Mouse (Mus musculus): ENCODE results near the gene Zc3h7b. TPM values are rescaled to one million over a fixed set of nuclear protein-coding genes. Genes with fewer than 3 reads are reported as not detected.

The Zc3h7b gene
- polyA plus RNA-seq, 1 experiment from 2014 or later, result 32.0 TPM

DNA sequence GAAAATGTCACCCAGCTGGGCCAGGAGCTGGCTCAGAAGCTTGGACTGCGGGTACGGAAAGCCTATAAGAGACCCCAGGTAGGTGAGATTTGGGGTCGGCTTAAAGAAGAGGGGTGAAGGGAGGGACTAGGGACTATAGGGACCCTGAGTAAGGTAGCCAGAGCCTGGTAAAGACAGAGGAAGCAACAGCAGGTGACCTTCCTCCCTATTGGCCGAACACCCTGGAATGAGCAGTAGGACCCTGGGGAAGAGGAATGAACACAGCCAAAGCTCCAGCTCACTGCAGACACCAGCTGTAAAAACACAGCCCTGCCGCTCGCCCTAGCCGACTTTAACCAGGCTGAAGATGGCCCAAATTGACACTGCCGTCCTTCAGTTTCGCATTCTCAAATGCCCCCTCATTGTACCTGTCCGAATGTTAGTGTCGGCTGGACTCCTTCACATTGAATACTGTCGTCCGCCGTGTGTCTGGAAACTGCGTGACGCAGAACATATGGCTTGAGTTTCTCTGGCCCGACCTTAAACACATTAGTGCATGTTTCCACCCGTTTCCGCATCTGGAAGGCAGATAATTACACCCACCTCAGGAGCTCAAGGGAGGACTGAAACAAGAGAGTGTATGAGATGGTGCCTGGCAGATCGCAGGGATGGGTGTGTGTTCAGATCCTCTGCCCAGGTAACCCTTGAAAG is 27.7 kb downstream of the Zc3h7b start:
- 83% methylated on average over 20 of the region's 20 CpGs for WGBS
- Histone ChIP-seq H3K27me3 (ENCODE audit: control insufficient read depth, insufficient read depth, low read depth, low read length) (no peaks in the 10 kb centered on the region), H3K27ac (ENCODE audit: low read length) (no peak overlapping the region), H3K4me1 (replicated peaks; ENCODE audit: control insufficient read depth, insufficient read depth, low read length) (no peaks in the 10 kb centered on the region), H3K36me3 (ENCODE audit: control insufficient read depth, insufficient read depth, low read length) (peaks cover 47% of the 10 kb centered on the region), H3K4me3 (ENCODE audit: low read length) (no peak overlapping the region), H3K9me3 (ENCODE audit: control insufficient read depth, low read length) (no peaks in the 10 kb centered on the region), H3K4me2 (ENCODE audit: low read depth, low read length) (no peak overlapping the region), H3K9ac (ENCODE audit: low read length) (no peak overlapping the region)
- no peak for ATAC-seq (ENCODE audit: low read depth)

DNA sequence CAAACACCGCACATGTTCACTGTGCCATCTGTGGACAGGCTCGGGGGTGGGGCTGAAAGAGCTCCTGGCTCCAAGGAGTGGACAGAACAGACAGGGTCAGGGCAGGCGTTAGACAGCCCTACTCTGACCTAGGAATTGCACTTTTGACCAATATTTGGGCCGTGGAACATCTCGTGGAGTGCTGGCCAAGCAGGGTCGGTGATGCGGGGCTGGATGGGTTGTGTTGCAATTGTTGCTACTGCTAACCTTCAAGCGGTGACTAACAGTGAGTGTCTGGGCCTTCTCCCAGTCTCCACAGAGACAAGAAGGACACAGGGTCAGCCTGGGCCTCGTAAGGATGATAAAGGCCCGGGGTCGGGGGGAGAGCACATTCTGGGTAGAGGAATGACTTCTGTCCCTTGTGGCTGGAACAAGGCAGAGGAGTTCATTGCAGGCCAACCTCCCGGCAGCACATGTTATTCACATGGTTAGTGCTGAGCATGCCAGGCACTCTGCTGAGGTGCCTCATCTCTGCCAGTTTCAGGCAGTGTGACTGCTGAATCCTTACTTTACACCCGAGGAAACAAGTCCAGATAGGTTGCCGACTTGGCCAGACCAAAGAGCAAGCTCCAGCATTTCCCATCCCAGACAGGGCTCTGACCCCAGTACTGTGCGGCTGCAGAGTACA is 29.8 kb downstream of the Zc3h7b start:
- no peak overlapping the region for H3K9ac ChIP-seq (ENCODE audit: low read length)
- ATAC-seq (ENCODE audit: low read depth), result no peak
- H3K36me3 ChIP-seq (ENCODE audit: control insufficient read depth, insufficient read depth, low read length), result peaks cover 55% of the 10 kb centered on the region
- H3K4me2 ChIP-seq (ENCODE audit: low read depth, low read length), result no peak overlapping the region
- H3K27ac ChIP-seq (ENCODE audit: low read length), result no peak overlapping the region
- H3K9me3 ChIP-seq (ENCODE audit: control insufficient read depth, low read length), result no peaks in the 10 kb centered on the region
- H3K4me1 ChIP-seq (replicated peaks; ENCODE audit: control insufficient read depth, insufficient read depth, low read length), result no peaks in the 10 kb centered on the region
- WGBS, result 83% methylated on average over 15 of the region's 15 CpGs
- no peaks in the 10 kb centered on the region for H3K27me3 ChIP-seq (ENCODE audit: control insufficient read depth, insufficient read depth, low read depth, low read length)
- no peak overlapping the region for H3K4me3 ChIP-seq (ENCODE audit: low read length)

DNA sequence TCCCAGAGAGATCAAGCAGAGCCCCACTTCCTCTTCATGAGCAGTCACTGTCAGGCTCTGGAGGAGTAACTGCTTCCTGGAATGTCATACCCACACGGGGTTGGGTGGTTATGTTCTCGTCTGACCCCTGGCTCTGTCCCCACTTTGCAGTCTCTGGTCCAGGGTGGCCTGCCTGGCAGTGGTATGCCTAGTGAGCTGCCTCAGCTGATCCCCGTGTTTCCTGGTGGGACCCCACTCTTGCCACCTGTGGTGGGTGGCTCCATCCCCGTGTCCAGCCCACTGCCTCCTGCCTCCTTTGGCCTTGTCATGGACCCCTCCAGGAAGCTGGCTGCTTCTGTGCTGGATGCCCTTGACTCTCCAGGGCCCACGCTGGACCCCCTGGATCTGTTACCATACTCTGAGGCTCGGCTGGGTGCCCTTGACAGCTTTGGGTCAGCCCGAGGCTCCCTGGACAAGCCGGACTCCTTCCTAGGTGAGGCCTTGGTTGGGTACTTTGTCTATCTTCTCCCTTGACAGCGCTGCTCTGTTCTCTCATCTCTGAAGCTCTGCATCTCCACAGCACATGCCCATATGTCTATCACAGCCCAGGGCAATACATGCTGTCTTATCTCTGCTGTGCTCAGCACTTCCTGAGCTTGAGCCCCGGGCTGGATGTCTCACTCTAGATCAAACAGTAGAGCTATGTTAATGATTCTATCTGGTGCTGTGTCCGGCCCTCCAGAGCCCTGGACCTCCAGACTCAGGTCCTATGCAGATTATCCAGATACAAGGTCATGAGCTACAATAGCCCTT is 32.0 kb downstream of the Zc3h7b start:
- Histone ChIP-seq H3K27ac (ENCODE audit: low read length) (no peak overlapping the region), H3K4me2 (ENCODE audit: low read depth, low read length) (no peak overlapping the region), H3K36me3 (ENCODE audit: control insufficient read depth, insufficient read depth, low read length) (peaks cover 62% of the 10 kb centered on the region), H3K4me1 (replicated peaks; ENCODE audit: control insufficient read depth, insufficient read depth, low read length) (no peaks in the 10 kb centered on the region), H3K9ac (ENCODE audit: low read length) (no peak overlapping the region), H3K9me3 (ENCODE audit: control insufficient read depth, low read length) (no peaks in the 10 kb centered on the region), H3K4me3 (ENCODE audit: low read length) (no peak overlapping the region), H3K27me3 (ENCODE audit: control insufficient read depth, insufficient read depth, low read depth, low read length) (no peaks in the 10 kb centered on the region)
- no peak for ATAC-seq (ENCODE audit: low read depth)
- 80% methylated on average over 11 of the region's 11 CpGs for WGBS

DNA sequence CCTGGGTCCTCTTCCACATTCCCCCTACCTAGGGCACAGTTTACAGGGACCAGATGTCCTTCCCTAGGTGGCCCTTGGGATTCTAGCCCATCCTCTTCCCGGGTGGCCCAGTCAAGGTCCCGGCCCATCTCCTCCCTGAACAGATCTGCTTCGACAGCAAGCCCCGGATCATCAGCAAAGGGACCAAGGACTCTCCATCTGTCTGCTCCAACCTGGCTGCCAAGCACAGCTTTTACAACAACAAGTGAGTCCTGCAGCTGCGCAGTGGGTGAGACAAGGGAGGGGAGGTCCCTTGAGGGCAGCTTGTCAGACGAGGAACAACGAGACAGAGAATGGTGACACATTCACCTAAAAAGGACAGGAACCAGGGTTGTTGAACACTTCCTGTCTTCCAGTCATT is 37.0 kb downstream of the Zc3h7b start:
- Histone ChIP-seq H3K9me3 (ENCODE audit: control insufficient read depth, low read length) (no peaks in the 10 kb centered on the region), H3K27ac (ENCODE audit: low read length) (no peak overlapping the region), H3K4me1 (replicated peaks; ENCODE audit: control insufficient read depth, insufficient read depth, low read length) (no peaks in the 10 kb centered on the region), H3K27me3 (ENCODE audit: control insufficient read depth, insufficient read depth, low read depth, low read length) (no peaks in the 10 kb centered on the region), H3K9ac (ENCODE audit: low read length) (no peak overlapping the region), H3K36me3 (ENCODE audit: control insufficient read depth, insufficient read depth, low read length) (peaks cover 66% of the 10 kb centered on the region), H3K4me3 (ENCODE audit: low read length) (no peak overlapping the region), H3K4me2 (ENCODE audit: low read depth, low read length) (no peak overlapping the region)
- ATAC-seq (ENCODE audit: low read depth), result no peak
- WGBS, result 74% methylated on average over 7 of the region's 7 CpGs

DNA sequence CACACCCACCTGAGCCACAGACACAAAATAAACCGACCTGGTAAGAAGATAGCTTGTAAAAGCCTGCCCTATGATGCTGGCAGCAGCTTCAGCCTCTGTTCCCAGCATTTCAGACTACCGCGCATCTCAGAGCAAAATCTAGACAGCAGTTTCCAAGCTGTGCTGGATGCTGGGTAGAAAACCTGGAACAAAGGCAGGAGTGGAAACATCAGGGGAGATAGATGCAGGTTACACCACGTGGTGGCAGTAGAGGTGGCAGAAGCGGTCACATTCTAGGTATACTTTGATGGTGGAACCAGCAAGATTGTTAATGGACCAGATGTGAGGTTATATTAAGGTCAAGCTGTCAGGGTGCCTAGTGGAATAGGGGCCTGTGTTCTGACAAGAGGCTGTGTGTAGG is 39.9 kb downstream of the Zc3h7b start:
- H3K4me1 ChIP-seq (replicated peaks; ENCODE audit: control insufficient read depth, insufficient read depth, low read length), result no peaks in the 10 kb centered on the region
- WGBS, result 63% methylated on average over 5 of the region's 5 CpGs
- no peaks in the 10 kb centered on the region for H3K9me3 ChIP-seq (ENCODE audit: control insufficient read depth, low read length)
- H3K4me3 ChIP-seq (ENCODE audit: low read length), result no peak overlapping the region
- no peak overlapping the region for H3K9ac ChIP-seq (ENCODE audit: low read length)
- no peak overlapping the region for H3K27ac ChIP-seq (ENCODE audit: low read length)
- no peak overlapping the region for H3K4me2 ChIP-seq (ENCODE audit: low read depth, low read length)
- H3K27me3 ChIP-seq (ENCODE audit: control insufficient read depth, insufficient read depth, low read depth, low read length), result no peaks in the 10 kb centered on the region
- ATAC-seq (ENCODE audit: low read depth), result peak; percentile 12; the same call in 1 of the 2 replicates
- H3K36me3 ChIP-seq (ENCODE audit: control insufficient read depth, insufficient read depth, low read length), result peaks cover 47% of the 10 kb centered on the region

DNA sequence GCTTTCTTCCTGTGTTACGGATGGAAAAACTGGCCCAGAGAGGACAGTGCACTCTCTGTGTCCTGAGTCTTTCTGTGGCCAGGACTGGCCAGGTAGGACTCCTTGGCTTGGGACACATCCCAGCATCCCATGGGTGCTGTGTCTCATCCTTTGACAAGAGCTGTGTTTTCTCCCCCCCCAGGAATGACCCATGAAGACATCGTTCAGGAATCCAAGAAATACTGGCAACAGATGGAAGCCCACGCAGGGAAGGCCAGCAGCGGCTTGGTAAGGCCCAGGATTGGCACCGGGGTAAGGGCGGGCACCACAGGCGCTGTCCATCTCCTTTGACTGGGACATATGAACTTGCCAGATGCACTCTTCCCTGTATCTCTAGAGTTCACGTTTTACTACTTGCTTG is 40.8 kb downstream of the Zc3h7b start:
- no peak for ATAC-seq (ENCODE audit: low read depth)
- no peak overlapping the region for H3K9ac ChIP-seq (ENCODE audit: low read length)
- H3K4me1 ChIP-seq (replicated peaks; ENCODE audit: control insufficient read depth, insufficient read depth, low read length), result no peaks in the 10 kb centered on the region
- H3K4me3 ChIP-seq (ENCODE audit: low read length), result no peak overlapping the region
- no peaks in the 10 kb centered on the region for H3K9me3 ChIP-seq (ENCODE audit: control insufficient read depth, low read length)
- H3K36me3 ChIP-seq (ENCODE audit: control insufficient read depth, insufficient read depth, low read length), result peaks cover 42% of the 10 kb centered on the region
- H3K27me3 ChIP-seq (ENCODE audit: control insufficient read depth, insufficient read depth, low read depth, low read length), result no peaks in the 10 kb centered on the region
- 93% methylated on average over 8 of the region's 8 CpGs for WGBS
- no peak overlapping the region for H3K4me2 ChIP-seq (ENCODE audit: low read depth, low read length)
- no peak overlapping the region for H3K27ac ChIP-seq (ENCODE audit: low read length)

DNA sequence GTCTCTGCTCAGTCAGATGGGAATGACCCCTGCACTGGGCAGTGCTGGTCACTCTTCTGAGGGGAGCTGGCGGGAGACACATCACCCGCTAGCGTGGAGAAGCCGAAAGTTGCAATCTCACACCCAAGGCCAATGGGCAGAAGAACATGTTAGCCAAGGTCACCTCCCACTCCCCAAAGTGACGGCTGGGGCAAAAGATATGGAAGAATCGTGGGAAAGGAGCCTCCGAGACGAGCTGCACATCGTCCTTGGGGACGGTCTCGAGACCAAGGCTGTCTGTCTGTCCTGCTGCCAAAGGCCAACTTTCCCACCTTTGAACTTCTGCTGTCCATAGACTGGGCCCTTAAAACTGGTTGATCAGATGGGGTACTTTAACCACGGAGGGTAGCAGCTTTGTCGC is 42.7 kb downstream of the Zc3h7b start:
- Histone ChIP-seq H3K9ac (ENCODE audit: low read length) (no peak overlapping the region), H3K27ac (ENCODE audit: low read length) (no peak overlapping the region), H3K27me3 (ENCODE audit: control insufficient read depth, insufficient read depth, low read depth, low read length) (no peaks in the 10 kb centered on the region), H3K9me3 (ENCODE audit: control insufficient read depth, low read length) (no peaks in the 10 kb centered on the region), H3K4me3 (ENCODE audit: low read length) (no peak overlapping the region), H3K4me2 (ENCODE audit: low read depth, low read length) (no peak overlapping the region), H3K36me3 (ENCODE audit: control insufficient read depth, insufficient read depth, low read length) (peaks cover 35% of the 10 kb centered on the region), H3K4me1 (replicated peaks; ENCODE audit: control insufficient read depth, insufficient read depth, low read length) (no peaks in the 10 kb centered on the region)
- WGBS, result 90% methylated on average over 13 of the region's 13 CpGs
- no peak for ATAC-seq (ENCODE audit: low read depth)

DNA sequence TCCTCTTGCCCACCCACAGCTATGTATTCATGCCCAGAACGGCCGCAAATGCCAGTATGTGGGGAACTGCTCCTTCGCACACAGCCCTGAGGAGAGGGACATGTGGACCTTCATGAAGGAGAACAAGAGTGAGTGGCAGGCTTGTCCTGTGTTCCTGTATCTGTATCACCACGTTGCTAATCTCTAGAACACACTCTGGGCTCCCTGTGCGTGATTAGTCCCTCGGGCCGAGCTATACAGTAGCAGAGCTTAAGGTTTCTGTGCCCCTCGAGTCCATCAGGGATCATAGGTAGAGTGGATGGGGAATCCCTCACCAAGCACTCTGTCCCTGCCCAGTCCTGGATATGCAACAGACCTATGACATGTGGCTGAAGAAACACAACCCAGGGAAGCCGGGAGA is 47.6 kb downstream of the Zc3h7b start:
- H3K4me1 ChIP-seq (replicated peaks; ENCODE audit: control insufficient read depth, insufficient read depth, low read length), result no peaks in the 10 kb centered on the region
- WGBS, result 90% methylated on average over 9 of the region's 9 CpGs
- H3K4me3 ChIP-seq (ENCODE audit: low read length), result no peak overlapping the region
- H3K27me3 ChIP-seq (ENCODE audit: control insufficient read depth, insufficient read depth, low read depth, low read length), result no peaks in the 10 kb centered on the region
- H3K27ac ChIP-seq (ENCODE audit: low read length), result no peak overlapping the region
- peaks cover 16% of the 10 kb centered on the region for H3K36me3 ChIP-seq (ENCODE audit: control insufficient read depth, insufficient read depth, low read length)
- ATAC-seq (ENCODE audit: low read depth), result no peak
- H3K9ac ChIP-seq (ENCODE audit: low read length), result no peak overlapping the region
- H3K9me3 ChIP-seq (ENCODE audit: control insufficient read depth, low read length), result no peaks in the 10 kb centered on the region
- H3K4me2 ChIP-seq (ENCODE audit: low read depth, low read length), result no peak overlapping the region

DNA sequence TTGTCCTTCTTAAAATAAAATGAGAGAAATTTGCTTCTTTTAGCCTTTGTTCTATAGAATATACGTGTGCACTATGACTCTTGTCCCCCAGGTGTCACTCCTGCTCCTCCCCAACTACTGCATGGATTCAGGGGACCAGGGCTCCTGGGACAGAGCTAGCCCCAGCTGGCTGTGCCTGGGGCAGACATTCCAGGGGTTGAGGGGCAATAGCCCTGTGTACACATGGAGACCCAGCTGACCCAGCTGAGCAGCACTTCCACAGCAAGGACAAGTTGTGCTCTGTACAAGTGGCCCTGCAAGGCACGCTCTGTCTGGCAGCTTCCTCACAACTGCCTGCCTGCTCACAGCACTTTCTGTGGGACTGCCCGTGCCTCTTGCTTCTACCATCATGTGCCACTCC is 51.4 kb downstream of the Zc3h7b start:
- H3K9me3 ChIP-seq (ENCODE audit: control insufficient read depth, low read length), result no peaks in the 10 kb centered on the region
- peak; percentile 88 for ATAC-seq (ENCODE audit: low read depth)
- WGBS, result 54% methylated on average over 3 of the region's 3 CpGs
- 0 out of 2 replicates have a peak overlapping the region, but pooled peaks have one; percentile 12 for H3K9ac ChIP-seq (ENCODE audit: low read length)
- H3K36me3 ChIP-seq (ENCODE audit: control insufficient read depth, insufficient read depth, low read length), result peaks cover 12% of the 10 kb centered on the region
- H3K27ac ChIP-seq (ENCODE audit: low read length), result peak overlapping the region; percentile 47
- no peaks in the 10 kb centered on the region for H3K4me1 ChIP-seq (replicated peaks; ENCODE audit: control insufficient read depth, insufficient read depth, low read length)
- H3K4me3 ChIP-seq (ENCODE audit: low read length), result no peak overlapping the region
- H3K27me3 ChIP-seq (ENCODE audit: control insufficient read depth, insufficient read depth, low read depth, low read length), result no peaks in the 10 kb centered on the region
- no peak overlapping the region for H3K4me2 ChIP-seq (ENCODE audit: low read depth, low read length)
